Mouse (Mus musculus) cortical plate, adult 2 months (tissue): ENCODE results near the gene Cacna1c.

Source experiments
- CTCF ChIP-seq: fragments of 200-500 bp; IDR thresholded peaks from 2 replicates; pipeline ENCODE4 v1.5.1; 2011; ENCODE audit warnings: mild to moderate bottlenecking, control low read depth, low read length; ENCODE audit not compliant: insufficient read depth; ENCODE audit errors: extremely low read depth
- POLR2A ChIP-seq: fragments of 200-500 bp; IDR thresholded peaks from 2 replicates; pipeline ENCODE4 v1.6.1; 2011; ENCODE audit warnings: mild to moderate bottlenecking, low read length, control low read depth; ENCODE audit not compliant: insufficient read depth; ENCODE audit errors: extremely low read depth

DNA sequence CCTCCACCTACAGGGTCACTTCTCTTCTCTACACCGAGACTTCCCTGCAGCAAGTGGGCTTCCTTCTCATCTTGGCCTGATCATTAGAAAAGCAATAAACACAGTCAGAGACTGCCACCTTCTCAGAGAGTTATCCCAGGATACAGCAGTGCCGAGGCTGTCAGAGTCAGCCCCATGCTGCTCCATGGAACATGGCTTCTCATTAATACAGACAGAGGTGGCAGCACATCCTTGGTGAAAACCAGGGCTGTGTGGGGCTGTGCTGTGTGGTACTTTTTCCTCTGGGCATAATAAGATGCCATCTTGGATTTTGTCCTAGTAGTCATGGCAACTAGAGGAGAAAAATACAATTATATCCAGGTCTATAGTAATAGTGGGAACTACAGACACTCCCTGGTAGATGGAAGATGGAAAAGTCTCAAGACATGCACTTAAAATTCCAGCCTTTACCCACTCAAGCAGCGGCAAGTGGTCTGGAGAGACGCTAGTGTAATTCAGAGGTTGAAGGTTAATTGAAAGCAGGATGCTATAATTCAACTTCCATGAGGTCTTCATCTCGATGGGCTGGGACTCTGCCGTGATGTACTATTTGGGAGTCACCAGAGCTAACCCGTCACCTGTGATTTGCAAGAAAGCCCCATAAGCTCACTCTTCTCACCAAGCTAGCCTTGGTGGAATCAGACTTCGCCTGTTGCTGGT, 264.1 kb downstream of the Cacna1c start:
- TF ChIP-seq CTCF = no peak
- no peak for TF ChIP-seq POLR2A
